Mouse (Mus musculus) 3134 (cell line): Measurements from ENCODE around the gene Krt18.

Experiments used
- DNase-seq: peaks from one replicate; pipeline ENCODE4 v3.0.0-alpha.2; 2011; ENCODE audit warnings: low spot score; ENCODE audit not compliant: insufficient read length; ENCODE audit errors: extremely low read depth

Gene Krt18

DNA sequence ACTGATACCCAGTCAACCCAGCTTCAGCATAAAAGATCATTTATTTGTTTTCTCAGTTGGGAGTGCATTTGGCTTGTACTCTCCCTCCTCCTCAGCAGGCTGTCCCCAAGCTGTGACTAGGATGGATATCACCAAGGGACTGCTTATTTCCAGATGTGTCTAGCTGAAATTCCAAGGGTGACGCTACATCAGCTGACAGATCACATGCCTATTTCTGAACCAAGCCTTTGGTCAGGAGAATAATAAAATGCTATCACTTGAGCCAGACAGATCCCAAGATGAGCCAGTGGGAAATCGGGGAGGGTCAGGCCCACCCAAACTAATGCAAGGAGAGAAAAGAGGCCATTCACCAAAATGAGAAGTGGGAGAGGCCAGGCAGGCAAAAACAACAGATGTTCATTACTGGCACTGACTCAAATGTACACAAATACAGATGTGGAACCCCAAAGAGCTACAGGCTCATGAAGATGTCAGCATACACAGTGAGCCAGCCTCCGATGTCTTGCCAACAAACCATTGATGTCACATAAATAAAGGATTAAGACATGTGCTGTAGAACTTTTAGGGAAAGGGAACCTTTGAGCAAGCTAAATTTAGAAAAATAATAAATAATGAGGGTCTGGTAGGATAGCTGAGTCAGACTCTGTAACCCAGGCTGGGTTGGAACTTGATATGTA lies 17.3 kb upstream of the Krt18 start:
- peak; percentile 44 for DNase-seq

- no peak for DNase-seq
Measured at GRCm38 (mm10) chr15:102012260-102012765, 15.7 kb upstream of the Krt18 start.

- peak; percentile 58 for DNase-seq
Measured at GRCm38 (mm10) chr15:102013651-102014050, 14.3 kb upstream of the Krt18 start.

DNA sequence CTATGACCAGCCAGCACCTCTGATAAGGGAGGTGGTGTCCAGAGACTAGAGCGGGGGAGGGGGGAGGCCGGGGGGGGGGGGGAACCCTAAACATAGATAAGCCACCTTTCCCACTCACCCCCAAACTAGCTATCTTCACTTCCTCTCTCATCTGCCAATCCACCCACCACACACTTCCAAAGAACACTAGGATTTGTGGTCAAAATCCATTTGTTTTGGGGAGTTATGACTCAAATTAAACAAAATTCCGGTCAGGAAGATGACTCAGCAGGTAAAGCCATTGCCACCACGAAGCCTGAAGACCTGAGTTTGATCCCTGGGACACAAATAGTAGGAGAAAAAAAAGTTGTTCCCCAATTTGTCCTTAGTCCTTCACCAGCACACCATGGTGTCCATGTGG lies 13.1 kb upstream of the Krt18 start:
- peak; percentile 47 for DNase-seq

DNA sequence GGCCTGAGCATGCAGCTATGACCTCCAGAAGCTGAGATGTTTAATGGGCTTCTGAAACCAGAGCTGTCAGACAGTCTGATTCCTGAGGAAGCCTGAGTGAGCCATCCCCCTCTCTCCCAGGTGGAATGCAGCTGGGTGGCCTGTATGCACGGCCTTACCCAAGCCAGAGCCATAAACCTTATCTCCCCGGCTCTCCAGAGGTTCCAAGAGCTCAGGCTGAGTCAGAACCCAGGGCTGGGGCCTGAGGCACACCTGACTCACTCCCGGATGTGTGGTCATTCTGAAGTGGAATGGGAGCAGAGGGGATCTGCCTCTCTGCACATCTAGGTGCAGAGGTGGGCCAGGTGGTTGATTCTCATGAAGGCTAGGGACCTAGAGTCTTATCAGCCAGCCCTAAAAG lies 11.9 kb upstream of the Krt18 start:
- DNase-seq = peak; percentile 77

GRCm38 (mm10) chr15:102016787-102017186 lies 11.2 kb upstream of the Krt18 start:
- DNase-seq = peak; percentile 51

DNA sequence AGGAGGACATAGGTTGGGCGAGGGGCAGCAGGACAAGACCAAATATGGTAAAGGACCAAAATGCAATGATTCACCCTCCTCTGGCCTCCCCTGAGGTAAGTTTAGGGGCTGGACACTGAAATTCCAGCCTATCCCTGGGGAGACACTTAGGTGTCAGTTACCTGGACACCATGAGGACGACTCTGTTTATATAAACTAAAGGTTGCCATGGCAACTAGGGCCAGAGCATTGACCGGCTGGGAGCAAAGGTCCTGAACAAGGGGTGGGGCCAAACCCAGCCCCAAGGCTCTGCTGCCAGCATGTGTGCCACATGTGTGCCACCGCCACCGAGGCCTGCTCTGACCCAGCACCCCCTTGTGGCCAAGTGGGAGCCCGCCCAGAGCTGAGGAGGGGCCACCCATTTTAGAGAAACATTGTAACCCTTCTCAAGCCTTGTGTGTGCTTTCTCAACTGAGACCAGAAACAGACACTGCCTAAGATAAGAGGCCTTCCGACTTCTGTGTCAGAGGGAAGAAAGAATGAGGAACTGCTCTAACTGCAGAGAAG lies 10.0 kb upstream of the Krt18 start:
- DNase-seq = peak; percentile 57

GRCm38 (mm10) chr15:102022481-102022880 lies 5.5 kb upstream of the Krt18 start:
- no peak for DNase-seq

DNA sequence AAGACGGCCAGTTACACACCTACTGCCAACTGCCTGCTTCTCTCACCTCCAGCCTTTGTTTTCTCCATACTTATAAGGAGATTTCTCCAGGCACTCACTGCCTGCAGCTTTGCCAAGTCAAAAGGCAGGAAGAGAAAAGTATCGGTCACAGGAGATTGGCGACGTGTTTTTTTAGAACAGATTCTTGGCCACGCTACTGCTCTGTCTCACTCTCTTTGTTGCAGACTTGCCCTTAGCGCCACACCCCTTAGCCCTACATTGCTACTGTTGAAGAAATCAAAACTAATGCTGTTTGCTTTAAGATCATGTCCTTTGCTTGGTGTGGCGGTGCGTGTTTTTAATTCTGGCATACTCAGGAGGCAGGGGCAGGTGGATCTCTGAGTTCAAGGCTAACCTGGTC lies 4.1 kb upstream of the Krt18 start:
- DNase-seq = no peak

DNA sequence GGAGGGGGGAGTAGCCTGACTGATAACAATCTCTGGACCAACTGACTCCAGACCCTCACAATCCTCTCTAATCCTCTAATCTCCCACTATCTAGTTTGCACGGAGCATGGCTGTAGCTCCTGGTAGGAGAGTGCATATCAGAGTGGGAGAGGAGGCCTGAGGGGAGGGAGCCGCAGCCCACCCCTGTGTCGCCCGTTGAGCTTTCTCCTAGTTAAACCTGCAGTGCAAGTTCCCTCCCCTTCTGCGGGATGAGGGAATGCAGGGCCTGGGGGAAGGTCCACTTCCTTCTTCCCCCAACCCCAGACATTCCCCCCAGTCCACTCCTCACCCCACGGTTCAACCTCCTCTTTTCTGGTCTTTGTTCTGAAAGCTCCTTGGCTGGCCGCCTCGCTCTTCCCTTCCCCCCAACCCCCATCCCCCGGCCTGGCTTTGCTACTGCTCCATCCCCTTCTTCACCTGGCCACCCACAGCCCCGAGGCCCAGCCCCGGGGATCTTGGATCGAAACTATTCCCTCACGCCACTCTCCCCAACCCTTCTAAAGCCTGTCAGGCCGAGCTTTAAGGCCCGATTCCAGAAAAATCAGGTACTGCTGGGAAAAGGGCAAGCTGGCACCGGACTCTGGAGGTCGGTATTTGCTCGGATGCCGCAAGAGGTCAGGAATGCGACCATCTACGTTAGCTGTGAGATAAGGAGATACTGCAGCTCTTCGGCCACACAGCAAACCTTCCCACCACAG lies 2.7 kb upstream of the Krt18 start:
- DNase-seq = no peak

- no peak for DNase-seq
Measured at GRCm38 (mm10) chr15:102026430-102026829, 1.6 kb upstream of the Krt18 start.

- no peak for DNase-seq
Measured at GRCm38 (mm10) chr15:102034121-102035053, 6.4 kb downstream of the Krt18 start.

DNA sequence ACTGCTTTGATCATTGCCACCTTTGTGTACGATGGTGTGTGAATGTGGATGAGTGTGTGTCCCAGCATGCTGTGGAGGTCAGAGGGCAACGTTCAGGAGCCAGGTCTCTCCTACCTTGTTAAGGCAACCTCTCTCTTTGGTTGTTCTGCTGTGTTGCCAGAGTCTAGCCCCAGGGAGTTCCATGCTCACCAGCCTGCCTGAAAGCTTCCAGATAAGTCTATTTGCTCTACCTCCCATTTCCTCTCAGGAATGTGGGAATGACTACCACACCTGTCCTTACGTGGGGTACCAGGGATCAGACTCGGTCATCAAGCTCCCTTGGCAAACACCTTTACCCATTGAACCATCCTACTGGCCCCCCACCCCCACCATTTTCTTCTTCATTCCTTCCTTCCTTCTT lies 12.3 kb downstream of the Krt18 start:
- DNase-seq = no peak

GRCm38 (mm10) chr15:102041951-102042350 lies 14.0 kb downstream of the Krt18 start:
- DNase-seq = no peak

DNA sequence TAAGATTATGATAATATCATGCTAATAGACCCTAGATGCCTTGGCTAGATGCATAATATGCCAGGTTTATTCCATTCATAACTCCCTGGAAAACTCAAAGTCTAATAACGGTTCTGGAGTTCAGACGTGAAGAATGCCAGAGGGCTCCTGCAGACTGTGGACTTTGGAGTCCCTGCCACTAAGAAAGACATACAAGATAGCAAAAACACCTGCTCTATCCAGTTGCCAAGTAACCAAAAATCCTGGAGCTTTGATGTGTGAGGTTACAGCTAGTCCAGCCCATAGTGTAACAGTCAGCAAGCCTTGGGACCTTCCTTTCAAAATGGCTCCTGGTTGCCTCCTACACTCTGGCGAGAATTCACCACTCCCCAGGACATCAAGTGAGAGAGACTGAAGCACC lies 16.8 kb downstream of the Krt18 start:
- DNase-seq = no peak

GRCm38 (mm10) chr15:102045691-102046090 lies 17.7 kb downstream of the Krt18 start:
- DNase-seq = peak; percentile 82

DNA sequence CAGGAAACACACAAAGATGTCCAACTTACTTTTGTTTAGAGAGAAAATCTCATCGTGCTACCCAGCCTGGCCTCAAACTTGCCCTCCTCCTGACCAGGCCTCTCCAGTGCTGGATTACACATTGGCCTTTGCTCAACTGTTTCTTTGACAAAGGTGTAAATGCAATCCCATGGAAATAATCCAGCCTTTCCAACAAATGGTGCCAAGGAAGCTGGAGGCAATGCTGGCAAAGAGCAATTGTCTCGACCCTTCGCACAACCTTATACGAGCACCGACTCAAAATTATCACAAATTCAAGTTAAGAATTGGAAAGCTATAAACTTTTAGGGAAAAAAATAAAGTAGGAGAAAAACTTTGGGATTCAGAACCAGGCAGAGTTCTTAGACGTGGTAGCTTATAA lies 20.0 kb downstream of the Krt18 start:
- no peak for DNase-seq

DNA sequence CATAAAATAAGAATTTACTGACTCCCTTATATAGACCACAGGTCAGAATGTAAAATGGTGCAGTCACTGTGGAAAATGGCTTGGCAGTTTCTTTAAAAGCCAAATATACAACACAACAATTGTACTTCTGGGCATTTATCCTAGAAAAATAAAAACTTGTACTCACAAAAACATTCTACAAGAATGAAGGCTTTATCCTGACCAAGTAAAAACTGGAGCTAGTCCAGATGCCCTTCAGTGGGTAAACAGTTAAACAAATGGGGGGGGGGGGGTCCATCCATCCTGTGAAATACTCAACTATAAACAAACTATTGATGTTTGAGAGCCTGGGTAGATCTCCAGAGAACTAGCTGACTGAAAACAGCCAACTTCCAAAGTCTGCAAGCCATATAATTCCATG lies 21.9 kb downstream of the Krt18 start:
- DNase-seq = no peak

DNA sequence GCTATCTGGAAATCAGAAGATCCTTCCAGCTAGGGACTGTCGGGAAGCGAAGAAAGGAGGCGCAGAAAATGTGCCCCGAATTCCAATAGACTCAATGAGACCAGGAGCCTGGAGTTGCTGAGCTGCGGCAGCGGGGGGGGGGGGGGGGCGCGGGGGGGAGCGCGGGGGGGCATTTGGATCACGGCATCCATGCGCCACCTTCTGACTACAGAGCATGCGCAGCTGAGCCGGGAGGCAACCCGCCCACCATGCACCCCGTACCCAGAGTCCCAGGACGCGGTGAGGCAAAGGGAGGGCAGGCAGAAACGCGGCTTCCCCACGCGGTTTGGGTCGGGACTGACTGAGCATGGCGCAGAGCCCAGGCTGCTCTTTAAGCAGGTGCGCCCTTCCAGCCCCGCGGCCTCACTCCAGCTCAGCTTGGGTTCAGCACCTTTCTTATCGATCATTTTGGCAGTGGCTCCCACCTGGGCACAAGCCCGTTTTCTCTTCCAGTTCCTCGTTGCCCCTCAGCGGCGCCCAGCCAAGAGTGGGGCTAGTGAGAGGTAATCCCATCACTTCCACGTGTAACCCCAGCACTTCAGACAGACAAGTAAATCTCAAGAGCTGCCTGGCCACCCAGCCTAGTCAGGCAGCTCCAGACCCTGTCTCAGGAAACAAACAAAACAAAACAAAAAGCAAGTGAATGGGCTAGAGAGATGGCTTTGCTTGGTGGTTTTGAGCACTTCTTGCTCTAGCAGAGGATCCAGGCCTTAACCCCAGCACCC lies 24.1 kb downstream of the Krt18 start:
- no peak for DNase-seq
